Mouse (Mus musculus) midbrain, embryonic 14.5 days (tissue): ENCODE measurements around the gene Prex1. TPM values are rescaled to one million over a fixed set of nuclear protein-coding genes. Genes with fewer than 3 reads are reported as not detected.

Source experiments
- ATAC-seq: fragments of 200-750 bp; cut with Nextera tagmentation; 2 replicates; pipeline ENCODE4 v1.8.0; 2017; ENCODE audit warnings: moderate number of reproducible peaks, moderate library complexity; ENCODE audit not compliant: low FRiP score, low TSS enrichment
- DNase-seq: peaks from one replicate; pipeline ENCODE4 v3.0.0-alpha.2; 2015
- H3K27ac ChIP-seq: fragments of 300-500 bp; sonication (generic); replicated peaks from 2 replicates; pipeline ENCODE4 v1.5.1; 2014; ENCODE audit warnings: mild to moderate bottlenecking, low read depth, low read length, moderate library complexity
- H3K27me3 ChIP-seq: fragments of 300-500 bp; sonication (generic); 2 replicates; pipeline ENCODE4 v1.6.1; 2014; ENCODE audit warnings: low read length, control low read depth, mixed read lengths; ENCODE audit not compliant: control insufficient read depth, insufficient read depth
- H3K36me3 ChIP-seq: fragments of 300-500 bp; sonication (generic); 2 replicates; pipeline ENCODE4 v1.6.1; 2014; ENCODE audit warnings: low read length, control low read depth; ENCODE audit not compliant: control insufficient read depth, insufficient read depth
- H3K4me1 ChIP-seq: fragments of 300-500 bp; sonication (generic); 2 replicates; pipeline ENCODE4 v1.6.1; 2014; ENCODE audit warnings: mild to moderate bottlenecking, antibody characterized with exemption, low read length, control low read depth; ENCODE audit not compliant: control insufficient read depth, insufficient read depth
- H3K4me2 ChIP-seq: fragments of 300-500 bp; sonication (generic); 2 replicates; pipeline ENCODE4 v1.6.1; 2014; ENCODE audit warnings: mild to moderate bottlenecking, low read length, moderate library complexity
- H3K4me3 ChIP-seq: fragments of 300-500 bp; sonication (generic); replicated peaks from 2 replicates; pipeline ENCODE4 v1.5.1; 2014; ENCODE audit warnings: low read depth, low read length
- H3K9ac ChIP-seq: fragments of 300-500 bp; sonication (generic); replicated peaks from 2 replicates; pipeline ENCODE4 v1.6.1; 2014; ENCODE audit warnings: mild to moderate bottlenecking, low read length, moderate library complexity
- H3K9me3 ChIP-seq: fragments of 300-500 bp; sonication (generic); 2 replicates; pipeline ENCODE4 v1.6.1; 2016; ENCODE audit warnings: low read length, control low read depth, mixed read lengths; ENCODE audit not compliant: control insufficient read depth
- WGBS: fragments of 180-500 bp; shearing (Covaris S2); extraction: QIAGEN DNeasy Blood & Tissue Kit; methylation state at CpG from one replicate; pipeline ENCODE4 v1.1.7; 2014; 5-methylcytosine and 5-hydroxymethylcytosine counted together
- polyA plus RNA-seq: library from polyadenylated mRNA; unstranded; fragments of >200 nt; fragmentation: Nextera tagmentation; extraction: Ambion mirVana; gene quantifications from 2 replicates; pipeline ENCODE4 v1.2.1, GENCODE M21; 2014

Prex1 gene
- polyA plus RNA-seq, 1 experiment from 2014 or later = 24.2 TPM

DNA sequence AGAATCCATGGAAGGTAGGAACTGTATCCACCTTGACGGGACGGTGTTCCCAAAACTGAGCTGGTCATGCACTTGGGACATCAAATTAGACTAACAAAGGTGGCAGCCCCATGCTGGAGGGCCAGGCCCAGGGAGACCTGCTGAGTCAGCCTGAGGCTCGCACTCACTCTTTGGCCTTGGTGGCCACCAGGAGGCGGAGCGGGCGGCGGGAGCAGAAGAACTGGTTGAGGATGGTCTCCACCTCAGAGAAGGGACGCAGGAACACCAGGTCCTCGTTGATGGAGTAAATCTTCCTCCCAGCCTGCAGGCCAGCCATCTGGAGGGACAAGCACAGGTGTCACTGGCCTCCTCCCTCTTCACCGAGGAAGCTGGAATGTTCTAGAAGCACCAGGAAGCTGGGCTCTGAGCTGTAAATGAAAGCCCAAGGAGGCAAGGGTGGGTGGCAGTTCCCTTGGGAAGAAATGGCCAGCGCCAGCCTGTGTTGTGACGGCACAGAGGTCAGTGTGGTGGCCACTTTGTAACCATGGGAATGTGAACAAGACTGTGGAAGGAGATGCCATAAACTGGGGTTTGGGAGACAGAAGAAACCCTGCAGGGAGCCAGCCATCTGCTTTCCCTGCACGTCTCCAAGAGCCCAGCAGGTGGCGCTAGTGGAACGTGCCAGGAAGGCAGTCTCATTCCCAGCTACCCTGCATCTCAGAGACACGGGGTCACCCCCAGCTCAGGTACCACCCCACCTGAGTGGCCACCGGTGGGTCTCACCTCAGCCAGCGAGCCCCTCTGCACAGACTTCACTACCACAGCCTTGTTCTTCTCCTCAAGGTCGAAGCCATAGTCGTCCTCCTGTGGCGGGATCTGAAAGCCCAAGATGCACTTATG is 121.4 kb downstream of the Prex1 start:
- peak; percentile 88 for DNase-seq
- peak; percentile 37; the same call in 1 of the 2 replicates for ATAC-seq
- 47% methylated on average over 21 of the region's 21 CpGs for WGBS

GRCm38 (mm10) chr2:166584491-166584890 is 129.1 kb downstream of the Prex1 start:
- Histone ChIP-seq H3K27ac (no peak overlapping the region), H3K27me3 (no peaks in the 10 kb centered on the region), H3K4me2 (no peak overlapping the region), H3K4me3 (no peak overlapping the region), H3K9ac (no peak overlapping the region), H3K36me3 (peaks cover 17% of the 10 kb centered on the region; the same call in 1 of the 2 replicates), H3K9me3 (no peaks in the 10 kb centered on the region), H3K4me1 (no peaks in the 10 kb centered on the region)
- WGBS = 82% methylated on average over 3 of the region's 3 CpGs
- ATAC-seq = no peak
- peak; percentile 31 for DNase-seq

More for the DNA sequence above, 121.4 kb downstream of the Prex1 start:
- H3K4me1 ChIP-seq = no peaks in the 10 kb centered on the region
- H3K27me3 ChIP-seq = no peaks in the 10 kb centered on the region
- H3K9me3 ChIP-seq = no peaks in the 10 kb centered on the region
- no peak overlapping the region for H3K4me3 ChIP-seq
- H3K36me3 ChIP-seq = 0 out of 2 replicates have a peak, but pooled peaks cover 3% of the 10 kb centered on the region
- no peak overlapping the region for H3K9ac ChIP-seq
- no peak overlapping the region for H3K4me2 ChIP-seq
- H3K27ac ChIP-seq = no peak overlapping the region

DNA sequence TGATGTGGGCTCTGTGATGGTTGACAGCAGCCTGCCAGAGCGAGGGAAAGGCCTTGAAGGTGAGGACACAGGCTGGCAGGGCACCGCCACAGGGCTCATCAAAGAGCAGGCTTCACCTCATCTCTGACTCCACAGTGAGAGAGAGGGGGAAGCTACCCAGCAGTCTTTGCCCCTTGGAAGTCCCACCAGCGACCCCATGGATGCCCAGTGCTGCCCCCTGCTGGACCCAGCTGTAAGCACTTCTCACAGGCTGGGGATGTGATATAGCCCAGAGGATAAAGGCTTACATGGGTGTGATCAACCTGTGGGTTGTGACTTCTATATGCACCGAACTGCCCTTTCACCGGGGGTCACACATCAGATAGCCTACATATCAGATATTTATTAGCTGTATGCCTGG is 130.3 kb downstream of the Prex1 start:
- ATAC-seq (no peak), DNase-seq (no peak)
- Histone ChIP-seq H3K36me3 (peaks cover 14% of the 10 kb centered on the region; the same call in 1 of the 2 replicates), H3K4me1 (no peaks in the 10 kb centered on the region), H3K27me3 (no peaks in the 10 kb centered on the region), H3K9ac (no peak overlapping the region), H3K4me3 (no peak overlapping the region), H3K9me3 (no peaks in the 10 kb centered on the region), H3K27ac (no peak overlapping the region), H3K4me2 (no peak overlapping the region)
- 91% methylated on average over 5 of the region's 5 CpGs for WGBS

DNA sequence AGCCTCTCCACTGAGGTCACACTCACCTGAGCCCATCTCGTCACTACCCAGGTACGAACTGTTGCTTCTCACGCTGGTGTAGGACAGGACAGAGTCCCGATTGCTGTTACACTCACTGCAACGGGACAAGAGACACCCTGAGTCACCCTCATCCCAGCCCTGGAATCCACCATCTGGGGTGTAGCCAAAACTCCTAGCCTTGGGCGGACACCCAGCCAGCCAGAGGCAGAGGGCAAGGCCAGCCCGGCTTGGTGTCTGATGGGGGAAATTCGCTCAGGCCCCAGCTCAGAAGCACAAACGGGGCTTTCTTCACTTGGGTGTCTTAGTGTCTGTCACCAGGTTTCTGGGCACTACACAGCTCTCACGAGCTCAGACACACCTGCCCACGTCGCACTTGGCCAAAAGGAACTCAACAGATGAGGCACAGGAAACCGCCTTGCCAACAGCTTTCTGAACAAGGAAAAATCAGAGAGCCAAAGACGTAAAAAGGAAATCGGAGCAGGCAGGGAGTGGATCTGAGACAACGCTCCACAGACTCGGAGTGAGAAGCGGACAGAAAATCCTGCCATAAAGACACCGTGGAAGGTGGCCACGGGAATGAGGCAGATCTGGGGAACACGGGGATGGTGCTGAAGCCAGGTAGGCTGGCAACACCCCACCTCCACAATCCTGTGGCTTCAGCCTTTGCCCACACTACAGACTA is 131.6 kb downstream of the Prex1 start:
- H3K4me1 ChIP-seq = no peaks in the 10 kb centered on the region
- no peaks in the 10 kb centered on the region for H3K9me3 ChIP-seq
- no peaks in the 10 kb centered on the region for H3K27me3 ChIP-seq
- no peak overlapping the region for H3K27ac ChIP-seq
- no peak overlapping the region for H3K9ac ChIP-seq
- no peak overlapping the region for H3K4me2 ChIP-seq
- DNase-seq (no peak), ATAC-seq (no peak)
- 94% methylated on average over 21 of the region's 21 CpGs for WGBS
- H3K36me3 ChIP-seq = peaks cover 14% of the 10 kb centered on the region; the same call in 1 of the 2 replicates
- H3K4me3 ChIP-seq = no peak overlapping the region

GRCm38 (mm10) chr2:166579793-166580192 is 133.8 kb downstream of the Prex1 start:
- DNase-seq (no peak), ATAC-seq (no peak)
- Histone ChIP-seq H3K4me1 (no peaks in the 10 kb centered on the region), H3K27me3 (no peaks in the 10 kb centered on the region), H3K4me3 (no peak overlapping the region), H3K9ac (no peak overlapping the region), H3K9me3 (no peaks in the 10 kb centered on the region), H3K27ac (no peak overlapping the region), H3K36me3 (peaks cover 12% of the 10 kb centered on the region; the same call in 1 of the 2 replicates), H3K4me2 (no peak overlapping the region)
- WGBS = 96% methylated on average over 5 of the region's 5 CpGs

DNA sequence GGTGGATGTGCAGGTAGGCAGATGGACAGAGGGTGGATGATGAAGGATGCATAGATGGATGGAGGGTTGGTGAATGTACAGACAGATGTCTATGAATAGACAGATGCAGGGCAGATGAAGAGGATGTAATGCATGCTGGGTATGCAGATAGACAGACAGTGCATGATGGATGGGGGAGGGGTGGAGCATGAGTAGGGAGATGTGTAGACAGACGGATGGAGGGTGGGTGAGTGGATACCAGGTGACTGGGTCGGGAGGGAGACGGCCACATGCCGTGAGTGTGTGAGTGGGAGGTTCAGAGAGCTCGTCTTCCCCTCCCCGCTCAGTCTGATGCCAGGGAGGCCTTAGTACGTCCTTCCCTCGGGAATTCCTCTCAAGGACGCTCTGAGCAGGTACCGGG is 134.3 kb downstream of the Prex1 start:
- Histone ChIP-seq H3K4me3 (no peak overlapping the region), H3K4me2 (no peak overlapping the region), H3K4me1 (no peaks in the 10 kb centered on the region), H3K27ac (no peak overlapping the region), H3K36me3 (peaks cover 8% of the 10 kb centered on the region; the same call in 1 of the 2 replicates), H3K9ac (no peak overlapping the region), H3K9me3 (no peaks in the 10 kb centered on the region), H3K27me3 (no peaks in the 10 kb centered on the region)
- WGBS = 90% methylated on average over 10 of the region's 10 CpGs
- no peak for ATAC-seq
- no peak for DNase-seq

DNA sequence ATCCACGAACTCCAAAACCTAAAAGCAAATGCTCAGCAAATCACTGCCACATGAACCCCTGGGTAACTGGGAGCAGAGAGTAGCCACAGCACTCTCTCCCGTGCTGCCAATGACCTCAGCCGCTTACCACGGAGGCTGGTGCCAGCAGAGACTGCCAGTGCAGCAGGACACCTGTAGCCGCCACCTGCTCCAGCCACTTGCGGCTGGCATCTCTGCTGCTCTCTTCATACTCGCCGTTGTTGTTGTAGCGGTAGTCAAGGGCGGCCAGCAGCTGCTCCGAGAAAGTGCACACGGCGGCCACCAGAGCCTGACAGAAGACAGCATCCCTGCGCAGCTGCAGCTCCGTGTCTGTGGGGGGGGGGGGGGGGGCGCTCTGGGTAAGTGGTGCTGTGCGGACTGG is 138.2 kb downstream of the Prex1 start:
- WGBS = 61% methylated on average over 17 of the region's 17 CpGs

DNA sequence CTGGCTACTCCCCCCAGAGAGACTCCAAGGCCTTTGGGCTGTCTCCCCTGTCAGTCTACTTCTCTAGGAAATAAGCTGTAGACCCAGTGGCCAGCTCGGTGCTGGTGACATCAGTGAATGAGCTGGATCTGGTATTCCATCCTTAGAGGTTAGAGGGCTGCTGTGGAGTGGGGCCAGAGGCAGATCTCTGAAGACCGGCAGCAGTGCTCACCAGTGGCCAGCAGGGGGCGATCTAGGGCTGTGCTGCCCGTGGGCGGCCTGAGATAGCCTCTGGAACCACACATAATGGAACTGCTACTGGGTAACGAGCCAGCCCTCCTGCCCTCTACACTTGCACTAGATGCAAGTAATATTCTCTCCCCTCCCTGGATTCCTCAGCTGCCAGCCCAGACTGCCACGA is 138.7 kb downstream of the Prex1 start:
- H3K27me3 ChIP-seq = no peaks in the 10 kb centered on the region
- DNase-seq (peak; percentile 83), ATAC-seq (no peak)
- H3K4me1 ChIP-seq = no peaks in the 10 kb centered on the region
- no peak overlapping the region for H3K9ac ChIP-seq
- H3K4me2 ChIP-seq = no peak overlapping the region
- peaks cover 8% of the 10 kb centered on the region; the same call in 1 of the 2 replicates for H3K36me3 ChIP-seq
- 18% methylated on average over 7 of the region's 7 CpGs for WGBS
- 0 out of 2 replicates have a peak overlapping the region, but pooled peaks have one; percentile 32 for H3K27ac ChIP-seq
- H3K9me3 ChIP-seq = no peaks in the 10 kb centered on the region
- H3K4me3 ChIP-seq = no peak overlapping the region

More for the DNA sequence above, 138.2 kb downstream of the Prex1 start:
- ATAC-seq (no peak), DNase-seq (peak; percentile 29)
- Histone ChIP-seq H3K4me2 (no peak overlapping the region), H3K36me3 (peaks cover 5% of the 10 kb centered on the region; the same call in 1 of the 2 replicates), H3K4me3 (no peak overlapping the region), H3K4me1 (no peaks in the 10 kb centered on the region), H3K27me3 (no peaks in the 10 kb centered on the region), H3K27ac (0 out of 2 replicates have a peak overlapping the region, but pooled peaks have one; percentile 32), H3K9ac (no peak overlapping the region), H3K9me3 (no peaks in the 10 kb centered on the region)
